Mouse (Mus musculus): Measurements from ENCODE around the gene Gamt. TPM values are rescaled to one million over a fixed set of nuclear protein-coding genes. Genes with fewer than 3 reads are reported as not detected.

Gamt gene
- polyA plus RNA-seq (2012; rRNA removed) = 19.7 and 23.5 TPM in 2 replicates

GRCm38 (mm10) chr10:80260642-80261584, at the start of gene Gamt, which contains the start of gene Dazap1:
Gene Gamt, minus strand, starts transcription at chr10:80261012.
Gene Dazap1, plus strand, starts transcription at chr10:80261486.
- peak within 1 kb of the TSS; percentile 58 for H3K4me3 ChIP-seq (ENCODE audit: extremely low read depth, insufficient read depth, insufficient read length)
- peak within 1 kb of the TSS; percentile 86 for H3K27ac ChIP-seq (ENCODE audit: insufficient read depth, low read length)
- peaks cover 8% of the 10 kb centered on the region for H3K4me1 ChIP-seq (ENCODE audit: control insufficient read depth, insufficient read depth, insufficient read length)
- under 1% methylated on average over 49 of the region's 49 CpGs for WGBS
- peaks cover 12% of the 10 kb centered on the region for H3K36me3 ChIP-seq (ENCODE audit: control insufficient read depth, insufficient read depth, low read length)
- DNase-seq (ENCODE audit: low read depth in 1 of 2, low spot score in 2 of 2) = peak; percentile 77 to 95
- no peak for TF ChIP-seq CTCF (IDR thresholded peaks at IDR 0.05; ENCODE audit: extremely low read depth, insufficient read depth, insufficient read length, insufficient replicate concordance)
- no peak for TF ChIP-seq POLR2A (IDR thresholded peaks at IDR 0.05; ENCODE audit: low read depth, low read length)
- H3K27me3 ChIP-seq (ENCODE audit: control insufficient read depth, insufficient read depth, low read length) = no peaks in the 10 kb centered on the region

- TF ChIP-seq CTCF (IDR thresholded peaks at IDR 0.05; ENCODE audit: extremely low read depth, insufficient read depth, insufficient read length, insufficient replicate concordance) (no peak), POLR2A (IDR thresholded peaks at IDR 0.05; ENCODE audit: low read depth, low read length) (no peak)
- Histone ChIP-seq H3K4me1 (ENCODE audit: control insufficient read depth, insufficient read depth, insufficient read length) (no peaks in the 10 kb centered on the region), H3K27me3 (ENCODE audit: control insufficient read depth, insufficient read depth, low read length) (peaks cover 4% of the 10 kb centered on the region; the same call in 1 of the 2 replicates), H3K4me3 (ENCODE audit: extremely low read depth, insufficient read depth, insufficient read length) (peak overlapping the region; percentile 46; the same call in 1 of the 2 replicates), H3K36me3 (ENCODE audit: control insufficient read depth, insufficient read depth, low read length) (no peaks in the 10 kb centered on the region), H3K27ac (ENCODE audit: insufficient read depth, low read length) (no peak overlapping the region)
- peak in 1 of 2 experiments; percentile 51 for DNase-seq (ENCODE audit: low read depth in 1 of 2, low spot score in 2 of 2)
- 6% methylated on average over 25 of the region's 25 CpGs for WGBS
Observed at GRCm38 (mm10) chr10:80304862-80305261, 44.0 kb upstream of the Gamt start.

GRCm38 (mm10) chr10:80304458-80304857, 43.6 kb upstream of the Gamt start:
- Histone ChIP-seq H3K4me1 (ENCODE audit: control insufficient read depth, insufficient read depth, insufficient read length) (no peaks in the 10 kb centered on the region), H3K36me3 (ENCODE audit: control insufficient read depth, insufficient read depth, low read length) (no peaks in the 10 kb centered on the region), H3K27me3 (ENCODE audit: control insufficient read depth, insufficient read depth, low read length) (peaks cover 7% of the 10 kb centered on the region; the same call in 1 of the 2 replicates), H3K27ac (ENCODE audit: insufficient read depth, low read length) (no peak overlapping the region), H3K4me3 (ENCODE audit: extremely low read depth, insufficient read depth, insufficient read length) (peak overlapping the region; percentile 46; the same call in 1 of the 2 replicates)
- DNase-seq (ENCODE audit: low read depth in 1 of 2, low spot score in 2 of 2) = no peak
- WGBS = 10% methylated on average over 12 of the region's 12 CpGs
- TF ChIP-seq POLR2A (IDR thresholded peaks at IDR 0.05; ENCODE audit: low read depth, low read length) = no peak
- TF ChIP-seq CTCF (IDR thresholded peaks at IDR 0.05; ENCODE audit: extremely low read depth, insufficient read depth, insufficient read length, insufficient replicate concordance) = no peak

GRCm38 (mm10) chr10:80302471-80302881, 41.7 kb upstream of the Gamt start:
- no peaks in the 10 kb centered on the region for H3K4me1 ChIP-seq (ENCODE audit: control insufficient read depth, insufficient read depth, insufficient read length)
- no peaks in the 10 kb centered on the region for H3K36me3 ChIP-seq (ENCODE audit: control insufficient read depth, insufficient read depth, low read length)
- H3K27ac ChIP-seq (ENCODE audit: insufficient read depth, low read length) = no peak overlapping the region
- peaks cover 10% of the 10 kb centered on the region for H3K27me3 ChIP-seq (ENCODE audit: control insufficient read depth, insufficient read depth, low read length)
- no peak for DNase-seq (ENCODE audit: low read depth in 1 of 2, low spot score in 2 of 2)
- no peak overlapping the region for H3K4me3 ChIP-seq (ENCODE audit: extremely low read depth, insufficient read depth, insufficient read length)
- TF ChIP-seq POLR2A (IDR thresholded peaks at IDR 0.05; ENCODE audit: low read depth, low read length) = no peak
- TF ChIP-seq CTCF (IDR thresholded peaks at IDR 0.05; ENCODE audit: extremely low read depth, insufficient read depth, insufficient read length, insufficient replicate concordance) = no peak
- 56% methylated on average over 9 of the region's 9 CpGs for WGBS

- Histone ChIP-seq H3K4me3 (ENCODE audit: extremely low read depth, insufficient read depth, insufficient read length) (no peak overlapping the region), H3K27me3 (ENCODE audit: control insufficient read depth, insufficient read depth, low read length) (peaks cover 10% of the 10 kb centered on the region)
- WGBS = 74% methylated on average over 5 of the region's 5 CpGs
Observed at GRCm38 (mm10) chr10:80302082-80302355, 41.2 kb upstream of the Gamt start.

DNA sequence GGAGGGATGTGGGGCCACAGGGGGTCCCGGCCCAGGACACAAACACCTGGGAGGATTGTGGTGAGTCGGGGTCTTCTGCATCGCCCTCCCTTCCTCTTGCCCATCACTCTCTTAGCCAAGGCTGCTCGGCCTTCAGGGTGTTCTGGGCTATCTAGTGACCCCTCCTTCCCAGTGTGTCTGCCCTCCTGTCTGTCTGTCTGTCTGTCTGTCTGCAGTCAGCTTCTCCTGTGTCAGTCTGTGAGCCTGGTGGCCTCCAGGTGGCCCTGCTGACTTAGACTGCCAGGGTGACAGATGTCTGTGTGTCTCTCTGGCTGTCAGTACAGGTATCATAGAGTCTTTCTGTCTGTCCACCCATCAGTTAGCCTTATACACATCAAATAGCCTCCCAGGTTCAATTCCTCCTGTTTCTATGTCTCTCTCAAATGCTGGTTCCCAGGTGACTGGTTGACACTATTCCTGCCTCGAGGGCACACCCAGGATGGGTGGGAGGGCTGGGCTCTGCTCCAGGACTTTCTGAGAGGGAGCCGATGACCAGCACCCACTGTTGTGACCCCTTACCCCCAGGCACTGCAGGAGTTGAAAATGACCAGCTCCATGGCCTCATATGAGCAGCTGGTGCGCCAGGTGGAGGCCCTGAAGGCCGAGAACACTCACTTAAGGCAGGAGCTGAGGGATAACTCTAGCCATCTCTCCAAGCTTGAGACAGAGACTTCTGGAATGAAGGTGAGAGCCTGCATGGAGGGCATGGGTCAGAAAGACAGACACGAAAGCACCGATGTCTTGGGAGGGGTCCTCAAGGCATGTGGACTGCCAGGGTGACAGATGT, 40.7 kb upstream of the Gamt start:
- H3K36me3 ChIP-seq (ENCODE audit: control insufficient read depth, insufficient read depth, low read length) = no peaks in the 10 kb centered on the region
- H3K4me1 ChIP-seq (ENCODE audit: control insufficient read depth, insufficient read depth, insufficient read length) = no peaks in the 10 kb centered on the region
- TF ChIP-seq POLR2A (IDR thresholded peaks at IDR 0.05; ENCODE audit: low read depth, low read length) (no peak), CTCF (IDR thresholded peaks at IDR 0.05; ENCODE audit: extremely low read depth, insufficient read depth, insufficient read length, insufficient replicate concordance) (no peak)
- H3K27me3 ChIP-seq (ENCODE audit: control insufficient read depth, insufficient read depth, low read length) = peaks cover 10% of the 10 kb centered on the region
- H3K27ac ChIP-seq (ENCODE audit: insufficient read depth, low read length) = no peak overlapping the region
- DNase-seq (ENCODE audit: low read depth in 1 of 2, low spot score in 2 of 2) = no peak
- no peak overlapping the region for H3K4me3 ChIP-seq (ENCODE audit: extremely low read depth, insufficient read depth, insufficient read length)
- 84% methylated on average over 10 of the region's 10 CpGs for WGBS

More at GRCm38 (mm10) chr10:80302082-80302355, 41.2 kb upstream of the Gamt start:
- no peak for TF ChIP-seq POLR2A (IDR thresholded peaks at IDR 0.05; ENCODE audit: low read depth, low read length)
- no peak for TF ChIP-seq CTCF (IDR thresholded peaks at IDR 0.05; ENCODE audit: extremely low read depth, insufficient read depth, insufficient read length, insufficient replicate concordance)
- Histone ChIP-seq H3K4me1 (ENCODE audit: control insufficient read depth, insufficient read depth, insufficient read length) (no peaks in the 10 kb centered on the region), H3K36me3 (ENCODE audit: control insufficient read depth, insufficient read depth, low read length) (no peaks in the 10 kb centered on the region), H3K27ac (ENCODE audit: insufficient read depth, low read length) (no peak overlapping the region)
- no peak for DNase-seq (ENCODE audit: low read depth in 1 of 2, low spot score in 2 of 2)

Data from spleen, adult 2 months (tissue).